Mouse (Mus musculus) MEL-GATA-1-ER (cell line): ENCODE data around the gene Zfp207.
"Not testable (repeated sequence)": the region's sequence is repeated elsewhere in the genome, so short reads cannot be mapped to it uniquely, and the experiment has no call there.

Source experiments
- DNase-seq: peaks from one replicate; pipeline ENCODE4 v3.0.0-alpha.2; 2012; ENCODE audit warnings: low read depth; ENCODE audit errors: extremely low read depth

Zfp207 gene

GRCm38 (mm10) chr11:80410377-80410776, 27.3 kb downstream of the Zfp207 start:
- no peak for DNase-seq

DNA sequence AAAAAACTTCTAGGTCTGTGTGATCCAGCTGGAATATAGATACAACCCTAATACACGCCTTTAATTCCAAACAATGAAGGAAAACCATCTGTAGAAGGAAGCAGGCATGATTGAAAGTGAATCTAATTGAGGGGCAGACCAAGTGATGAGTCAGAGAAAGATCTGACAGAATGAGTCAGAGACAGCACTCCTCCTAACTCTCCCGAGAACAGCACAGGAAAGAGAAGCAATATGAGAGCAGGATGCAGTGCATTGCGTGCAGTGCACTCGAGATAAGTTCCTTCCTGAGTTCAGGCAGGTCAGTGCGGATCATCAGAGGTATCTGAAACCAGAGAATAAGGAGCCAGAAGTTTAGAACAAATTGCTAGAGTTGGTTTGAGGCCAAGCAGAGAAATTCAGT, 34.0 kb downstream of the Zfp207 start:
- no peak for DNase-seq

DNA sequence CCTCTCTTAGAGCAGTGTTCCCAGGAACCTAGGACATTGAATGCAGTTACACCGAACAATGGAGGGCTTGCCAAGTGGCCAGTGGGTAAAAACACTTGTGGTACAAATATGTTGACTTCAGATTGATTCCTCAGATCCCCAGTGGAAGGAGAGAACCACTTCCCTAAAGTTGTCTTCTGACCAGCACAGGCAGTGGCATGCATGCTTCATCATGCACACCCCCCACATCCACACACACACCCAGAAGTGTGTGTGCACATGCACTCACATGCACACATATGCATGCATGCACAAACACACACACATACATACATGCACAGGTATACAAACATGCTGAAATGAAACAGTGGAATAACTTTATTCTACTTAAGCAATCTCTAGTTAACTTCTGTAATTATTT, 36.7 kb downstream of the Zfp207 start:
- DNase-seq, result no peak

GRCm38 (mm10) chr11:80420202-80420984, 37.3 kb downstream of the Zfp207 start:
- no peak for DNase-seq

DNA sequence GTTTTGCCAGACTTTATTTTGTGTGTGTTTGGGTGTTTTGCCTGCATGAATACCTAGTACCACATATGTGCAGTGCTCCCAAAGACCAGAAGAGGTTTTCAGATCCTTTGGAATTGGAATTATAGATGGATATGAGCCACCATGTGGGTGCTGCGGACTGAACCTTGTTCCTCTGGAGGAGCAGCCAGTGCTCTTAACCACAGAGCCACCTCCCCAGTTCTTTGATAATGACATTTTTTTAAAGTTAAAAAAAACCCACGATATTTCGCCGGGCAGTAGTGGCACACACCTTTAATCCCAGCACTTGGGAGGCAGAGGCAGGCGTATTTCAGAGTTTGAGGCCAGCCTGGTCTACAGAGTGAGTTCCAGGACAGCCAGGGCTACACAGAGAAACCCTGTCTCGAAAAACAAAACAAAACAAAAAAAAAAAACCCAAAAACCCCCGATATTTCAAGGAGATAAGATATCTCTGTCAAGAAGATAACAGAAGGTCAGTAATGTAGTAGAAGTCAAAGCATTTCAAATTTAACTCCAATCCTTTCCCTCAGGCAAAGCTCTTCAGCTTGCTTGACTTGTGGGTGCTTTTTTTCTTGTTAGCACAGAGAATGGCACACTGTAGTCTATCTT, 38.5 kb downstream of the Zfp207 start:
- no peak for DNase-seq

- peak; percentile 40 for DNase-seq
These were observed 41.6 kb downstream of the Zfp207 start for GRCm38 (mm10) chr11:80424691-80425090.

GRCm38 (mm10) chr11:80425247-80425778, 42.2 kb downstream of the Zfp207 start:
- no peak for DNase-seq

DNA sequence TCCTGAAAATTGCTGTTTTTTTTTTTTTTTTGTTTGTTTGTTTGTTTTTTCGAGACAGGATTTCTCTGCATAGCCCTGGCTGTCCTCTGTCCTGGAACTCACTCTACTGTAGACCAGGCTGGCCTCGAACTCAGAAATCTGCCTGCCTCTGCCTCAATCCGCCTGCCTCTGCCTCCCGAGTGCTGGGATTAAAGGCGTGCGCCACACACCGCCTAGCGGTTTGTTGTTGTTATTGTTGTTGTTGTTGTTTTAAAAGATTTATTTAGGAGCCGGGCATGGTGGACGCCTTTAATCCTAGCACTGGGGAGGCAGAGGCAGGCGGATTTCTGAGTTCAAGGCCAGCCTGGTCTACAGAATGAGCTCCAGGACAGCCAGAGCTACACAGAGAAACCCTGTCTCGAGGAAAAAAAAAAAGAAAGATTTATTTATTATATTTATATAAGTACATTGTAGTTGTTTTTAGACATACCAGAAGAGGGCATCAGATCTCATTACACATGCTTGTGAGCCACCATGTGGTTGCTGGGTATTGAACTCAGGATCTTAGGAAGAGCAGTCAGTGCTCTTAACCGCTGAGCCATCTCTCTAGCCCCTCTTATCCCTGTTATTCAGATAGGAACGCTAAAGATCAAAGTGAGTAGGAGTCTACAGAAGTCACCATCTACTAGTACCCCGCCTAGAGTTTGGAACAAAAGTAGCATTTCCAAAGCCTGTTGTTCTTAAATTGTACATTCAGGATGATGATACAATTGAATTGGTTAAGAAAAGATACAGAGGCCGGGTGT, 43.1 kb downstream of the Zfp207 start:
- DNase-seq, result not testable (repeated sequence)

- peak; percentile 83 for DNase-seq
These were observed 45.4 kb downstream of the Zfp207 start, which contains the start of gene Psmd11 for GRCm38 (mm10) chr11:80428381-80429008. Psmd11 (plus strand) TSS chr11:80428615.

DNA sequence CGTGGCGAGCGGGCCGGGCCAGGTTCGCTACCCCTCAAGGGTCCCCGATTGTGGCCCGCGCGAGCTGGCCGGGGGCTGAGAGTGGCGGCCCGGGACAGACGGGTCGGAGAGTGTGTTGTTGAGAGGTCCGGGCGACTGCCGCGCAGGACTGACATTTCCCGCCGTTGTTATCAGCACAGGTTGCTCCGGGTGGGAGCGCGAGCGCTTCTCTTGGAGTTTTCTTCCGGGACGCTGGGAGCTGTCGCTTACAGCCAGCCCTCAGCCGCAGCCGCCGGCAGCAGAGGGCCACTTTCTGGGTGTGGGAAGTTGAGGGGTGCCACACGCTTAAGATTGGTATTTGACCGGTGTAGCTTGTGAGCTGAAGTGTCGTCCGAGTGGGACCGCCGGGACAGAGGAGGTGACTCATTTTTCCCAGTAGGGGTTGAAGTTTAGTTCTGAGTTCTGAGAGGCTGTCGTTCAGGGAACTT, 46.0 kb downstream of the Zfp207 start:
- DNase-seq, result no peak

DNA sequence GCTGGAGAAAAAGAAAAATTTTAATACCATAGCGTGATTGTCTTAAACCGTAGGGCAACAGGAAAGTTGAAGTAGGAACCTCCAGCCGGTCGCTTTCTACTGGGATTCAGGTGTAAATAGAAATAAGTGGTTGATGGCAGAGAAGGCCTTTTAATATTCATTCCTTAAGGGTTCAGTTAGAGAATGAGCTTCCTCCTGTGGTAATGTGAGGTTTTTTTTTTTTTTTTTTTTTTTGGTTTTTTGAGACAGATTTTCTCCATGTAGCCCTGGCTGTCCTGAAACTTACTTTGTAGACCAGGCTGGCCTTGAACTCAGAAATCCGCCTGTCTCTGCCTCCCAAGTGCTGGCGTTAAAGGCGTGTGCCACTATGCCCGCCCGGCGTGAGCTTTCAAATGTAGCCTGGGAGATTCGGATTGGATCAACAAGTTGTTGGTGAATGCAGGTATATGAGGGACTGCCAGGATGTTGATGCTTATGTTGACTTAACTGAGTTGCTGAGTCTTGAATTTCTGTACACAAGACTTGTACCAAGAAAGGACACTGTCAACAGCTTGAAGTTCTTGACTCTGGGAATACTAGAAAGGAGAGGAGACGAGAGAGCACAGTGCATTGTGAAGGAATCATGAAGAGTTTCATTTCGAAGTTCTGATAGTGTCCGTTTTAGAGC, 46.6 kb downstream of the Zfp207 start:
- no peak for DNase-seq

DNA sequence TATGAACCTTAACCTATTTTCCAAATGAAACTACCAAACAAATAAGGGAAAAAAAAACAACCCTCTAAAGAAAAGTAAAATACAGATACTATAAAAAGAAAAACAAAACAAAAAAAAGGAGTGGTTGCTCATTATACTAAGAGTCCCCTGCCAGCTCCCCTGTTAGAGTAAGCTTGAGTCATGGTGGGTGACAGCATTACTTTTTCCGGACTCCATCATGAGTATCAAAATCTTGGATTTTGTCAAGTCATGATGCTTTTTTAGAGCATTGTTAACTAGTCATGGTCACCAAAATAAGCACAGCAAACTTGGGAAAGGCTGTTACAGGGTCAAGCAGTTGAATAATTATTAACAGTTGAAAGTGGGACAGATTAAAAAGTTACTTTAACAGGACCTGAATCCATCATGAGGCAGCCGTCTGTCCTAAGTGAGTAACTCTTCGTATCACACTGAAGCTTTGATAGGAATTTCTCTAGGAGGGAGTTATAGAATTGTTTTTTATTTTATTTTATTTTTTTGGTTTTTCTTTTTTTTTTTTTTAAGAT, 47.4 kb downstream of the Zfp207 start:
- no peak for DNase-seq

DNA sequence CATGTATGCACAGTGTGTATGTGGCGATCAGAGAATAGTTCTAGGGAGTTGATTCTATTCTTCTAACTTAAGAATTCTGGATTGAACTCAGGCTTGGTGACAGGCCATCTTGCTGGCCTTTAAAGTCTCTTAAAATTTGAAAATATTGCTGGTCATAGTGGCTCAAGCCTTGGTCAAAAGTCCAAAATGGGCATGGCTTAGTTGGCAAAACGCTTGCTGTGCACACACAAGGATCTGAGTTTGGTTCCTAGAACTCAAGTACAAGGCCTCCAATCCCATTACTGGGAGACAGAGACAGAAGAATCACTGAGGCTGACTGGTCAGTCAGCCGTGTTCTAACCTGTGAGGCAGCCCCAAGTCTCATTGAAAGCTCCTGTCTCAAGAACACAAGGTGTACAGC, 63.8 kb downstream of the Zfp207 start:
- no peak for DNase-seq

GRCm38 (mm10) chr11:80449859-80450258, 66.8 kb downstream of the Zfp207 start:
- no peak for DNase-seq

DNA sequence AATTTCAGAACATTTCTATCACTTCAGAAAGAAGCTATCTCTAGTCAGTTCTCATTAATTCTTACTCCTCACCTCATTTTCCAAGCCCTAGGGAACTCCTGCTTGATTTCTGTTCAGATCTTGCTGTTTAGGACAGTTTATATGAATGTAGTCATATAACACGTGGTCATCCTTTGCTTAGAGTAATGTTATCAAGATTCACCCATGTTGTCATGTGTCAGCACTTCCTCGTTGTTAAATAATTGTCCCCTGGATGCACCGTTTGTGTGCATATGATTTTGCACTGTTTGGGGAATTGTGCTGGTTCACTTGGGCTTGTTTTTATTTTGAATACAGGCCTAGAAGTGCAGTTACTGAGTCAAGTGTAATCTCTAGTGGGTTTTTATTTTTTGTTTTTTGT, 69.2 kb downstream of the Zfp207 start:
- peak; percentile 41 for DNase-seq

DNA sequence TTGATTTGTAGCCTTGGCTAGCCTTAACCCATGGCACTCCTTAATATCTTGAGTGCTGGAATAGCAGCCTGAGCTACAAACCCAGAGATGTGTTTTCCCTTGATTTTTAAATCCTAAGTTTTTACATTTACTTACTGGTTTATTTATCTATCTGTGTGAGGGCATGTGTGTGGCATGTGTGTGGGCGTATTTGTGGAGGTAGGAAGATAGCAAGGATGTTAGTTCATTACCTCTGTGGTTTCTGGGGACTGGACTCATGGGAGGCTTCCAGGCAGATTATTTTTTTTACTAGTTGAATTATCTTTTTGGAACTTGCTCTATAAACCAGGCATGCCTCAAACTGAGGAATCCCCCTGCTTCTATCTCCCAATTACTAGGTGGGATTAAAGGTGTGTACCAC, 70.1 kb downstream of the Zfp207 start:
- no peak for DNase-seq
